ENCODE assay signal across 10 mouse cellular contexts in the genomic region with DNA sequence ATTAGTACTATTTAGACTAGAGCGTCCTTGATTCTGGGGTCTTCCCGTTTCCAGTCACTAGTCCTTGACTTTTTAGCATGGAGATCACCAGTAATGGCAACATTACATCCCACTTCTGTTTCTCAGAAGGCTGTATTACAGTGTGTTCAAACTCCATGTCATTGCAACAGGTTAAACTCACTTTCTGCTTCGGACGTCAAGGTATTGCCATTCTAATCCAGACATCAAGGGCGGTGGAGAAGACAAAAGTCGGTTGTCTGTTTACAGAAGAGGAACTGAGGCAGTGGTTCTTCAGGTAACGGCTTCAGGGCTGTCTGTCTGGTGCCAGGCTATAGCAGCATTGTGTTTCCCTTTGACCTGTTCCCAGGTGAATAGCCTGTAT. TPM values are rescaled to one million over a fixed set of nuclear protein-coding genes. Genes with fewer than 3 reads are reported as not detected.
A peak's percentile ranks its signal among the peaks of the same experiment; 100 is the strongest.
DNase-seq lines count a peak whose midpoint lies in the region; ATAC-seq and TF ChIP-seq lines count a peak whose summit lies in the region.
"Had no signal": no experiment of that assay in that cellular context is flagged by ENCODE, and none has a peak within 500 bp of the region (broad histone marks: within the 10 kb centered on the region; RNA-seq: fewer than 3 reads in every experiment).

No protein-coding gene starts in this region.

- no peaks in the 10 kb centered on the region for H3K27me3 ChIP-seq in lung, embryonic 14.5 days (ENCODE audit: insufficient read depth, low read length)
- no peaks in the 10 kb centered on the region for H3K27me3 ChIP-seq in limb, embryonic 12.5 days
- no peaks in the 10 kb centered on the region for H3K27me3 ChIP-seq in neural tube, embryonic 15.5 days (replicated peaks)

- no peaks in the 10 kb centered on the region for H3K9me3 ChIP-seq in lung, embryonic 14.5 days (ENCODE audit: low read depth, low read length)
- no peaks in the 10 kb centered on the region for H3K9me3 ChIP-seq in limb, embryonic 12.5 days
- H3K9me3 ChIP-seq in neural tube, embryonic 15.5 days (replicated peaks), result no peaks in the 10 kb centered on the region

- H3K4me2 ChIP-seq in lung, embryonic 14.5 days, result peak overlapping the region; percentile 86
- H3K4me2 ChIP-seq in limb, embryonic 12.5 days, result peak overlapping the region; percentile 73
- peak overlapping the region; percentile 88 for H3K4me2 ChIP-seq in neural tube, embryonic 15.5 days

- H3K27ac ChIP-seq in lung, embryonic 14.5 days (ENCODE audit: low read depth), result no peak overlapping the region
- H3K27ac ChIP-seq in embryonic fibroblast, embryonic 13.5 days (ENCODE audit: insufficient read depth, low read length), result no peak overlapping the region
- peak overlapping the region; percentile 95; the same call in 1 of the 2 replicates for H3K27ac ChIP-seq in limb, embryonic 12.5 days
- H3K27ac ChIP-seq in neural tube, embryonic 15.5 days (replicated peaks), result no peak overlapping the region

- H3K4me1 ChIP-seq in lung, embryonic 14.5 days (ENCODE audit: insufficient read depth), result peaks cover 14% of the 10 kb centered on the region
- peaks cover 17% of the 10 kb centered on the region for H3K4me1 ChIP-seq in embryonic fibroblast, embryonic 13.5 days (ENCODE audit: control insufficient read depth, insufficient read depth, low read length)
- H3K4me1 ChIP-seq in limb, embryonic 12.5 days (replicated peaks), result peaks cover 35% of the 10 kb centered on the region
- H3K4me1 ChIP-seq in neural tube, embryonic 15.5 days, result peaks cover 41% of the 10 kb centered on the region

- no peak for TF ChIP-seq CTCF in lung, embryonic 14.5 days (IDR thresholded peaks at IDR 0.05; ENCODE audit: low read depth)
- no peak for TF ChIP-seq CTCF in embryonic fibroblast, embryonic 13.5 days (IDR thresholded peaks at IDR 0.05; ENCODE audit: borderline replicate concordance, insufficient read depth, low read length)

- peak overlapping the region; percentile 89 for H3K9ac ChIP-seq in lung, embryonic 14.5 days
- peak overlapping the region; percentile 93 for H3K9ac ChIP-seq in limb, embryonic 12.5 days (replicated peaks)
- peak overlapping the region; percentile 74; the same call in 1 of the 2 replicates for H3K9ac ChIP-seq in neural tube, embryonic 15.5 days (replicated peaks)

- H3K4me3 ChIP-seq in lung, embryonic 14.5 days (ENCODE audit: low read depth, low read length), result peak overlapping the region; percentile 74
- peak overlapping the region; percentile 71 for H3K4me3 ChIP-seq in embryonic fibroblast, embryonic 13.5 days (ENCODE audit: insufficient read depth, low read length)
- peak overlapping the region; percentile 75 for H3K4me3 ChIP-seq in limb, embryonic 12.5 days (replicated peaks)
- H3K4me3 ChIP-seq in neural tube, embryonic 15.5 days (replicated peaks), result peak overlapping the region; percentile 67

- 47% methylated on average over 7 of the region's 7 CpGs for WGBS in lung, embryonic 14.5 days
- WGBS in limb, embryonic 12.5 days, result 62% methylated on average over 7 of the region's 7 CpGs
- 68% methylated on average over 7 of the region's 7 CpGs for WGBS in neural tube, embryonic 15.5 days

- H3K36me3 ChIP-seq in lung, embryonic 14.5 days (ENCODE audit: insufficient read depth), result peaks cover 32% of the 10 kb centered on the region; the same call in 1 of the 2 replicates
- H3K36me3 ChIP-seq in limb, embryonic 12.5 days, result peaks cover 43% of the 10 kb centered on the region
- H3K36me3 ChIP-seq in neural tube, embryonic 15.5 days, result peaks cover 7% of the 10 kb centered on the region; the same call in 1 of the 2 replicates

- no peak for DNase-seq in lung, embryonic 14.5 days
- DNase-seq in lung, postnatal 10 days, result no peak
- no peak for DNase-seq in cerebellum, adult 18-20 months
- no peak for DNase-seq in cerebellum, adult 8-10 months
- no peak for DNase-seq in cerebellum, adult 9-11 months
- DNase-seq: gastrocnemius, postnatal 14 days; retina, postnatal 1 day had no signal

- ATAC-seq in lung, embryonic 14.5 days (ENCODE audit: insufficient read depth), result no peak
- ATAC-seq in limb, embryonic 12.5 days (ENCODE audit: insufficient number of reproducible peaks, insufficient read depth, low FRiP score, low TSS enrichment, low read depth), result no peak
- no peak for ATAC-seq in neural tube, embryonic 15.5 days (ENCODE audit: low FRiP score)

- TF ChIP-seq POLR2A in embryonic fibroblast, embryonic 13.5 days (IDR thresholded peaks at IDR 0.05; ENCODE audit: low read depth, low read length), result no peak

RNA-seq across cellular contexts. Expression of a gene that starts 7.4 kb away (rescaled TPM):
- polyA plus RNA-seq in lung, embryonic 14.5 days (2014; fragmentation: Nextera tagmentation; extraction: Ambion mirVana), result 59.3 and 60.0 TPM in 2 replicates
- polyA plus RNA-seq in embryonic fibroblast, embryonic 13.5 days (2011; ENCODE audit: insufficient read length, low read depth, missing spikeins), result 79.0 and 92.6 TPM in 2 replicates
- polyA plus RNA-seq in limb, embryonic 12.5 days (2016; fragmentation: Nextera tagmentation; extraction: Ambion mirVana), result 46.0 and 49.1 TPM in 2 replicates
- 34.0 and 46.2 TPM in 2 replicates for polyA plus RNA-seq in neural tube, embryonic 15.5 days (2015; fragmentation: Nextera tagmentation; extraction: Ambion mirVana)

RNA-seq across cellular contexts. Expression of a gene that starts 26.7 kb away (rescaled TPM):
- not detected in 2 replicates for polyA plus RNA-seq in lung, embryonic 14.5 days (2014; fragmentation: Nextera tagmentation; extraction: Ambion mirVana)
- polyA plus RNA-seq in embryonic fibroblast, embryonic 13.5 days (2011; ENCODE audit: insufficient read length, low read depth, missing spikeins), result 0.23 TPM in 1 of 2 replicates, not detected in the other
- polyA plus RNA-seq in limb, embryonic 12.5 days (2016; fragmentation: Nextera tagmentation; extraction: Ambion mirVana), result not detected in 2 replicates
- polyA plus RNA-seq in neural tube, embryonic 15.5 days (2015; fragmentation: Nextera tagmentation; extraction: Ambion mirVana), result not detected in 2 replicates

RNA-seq across cellular contexts. Expression of a gene that starts 33.7 kb away (rescaled TPM):
- not detected in 2 replicates for polyA plus RNA-seq in lung, embryonic 14.5 days (2014; fragmentation: Nextera tagmentation; extraction: Ambion mirVana)
- polyA plus RNA-seq in embryonic fibroblast, embryonic 13.5 days (2011; ENCODE audit: insufficient read length, low read depth, missing spikeins), result not detected in 2 replicates
- polyA plus RNA-seq in limb, embryonic 12.5 days (2016; fragmentation: Nextera tagmentation; extraction: Ambion mirVana), result 0.09 TPM in 1 of 2 replicates, not detected in the other
- not detected in 2 replicates for polyA plus RNA-seq in neural tube, embryonic 15.5 days (2015; fragmentation: Nextera tagmentation; extraction: Ambion mirVana)

RNA-seq across cellular contexts. Expression of a gene that starts 48.3 kb away (rescaled TPM):
- 42.0 and 42.8 TPM in 2 replicates for polyA plus RNA-seq in lung, embryonic 14.5 days (2014; fragmentation: Nextera tagmentation; extraction: Ambion mirVana)
- polyA plus RNA-seq in embryonic fibroblast, embryonic 13.5 days (2011; ENCODE audit: insufficient read length, low read depth, missing spikeins), result 48.0 and 66.0 TPM in 2 replicates
- 50.4 and 58.5 TPM in 2 replicates for polyA plus RNA-seq in limb, embryonic 12.5 days (2016; fragmentation: Nextera tagmentation; extraction: Ambion mirVana)
- 33.6 and 38.2 TPM in 2 replicates for polyA plus RNA-seq in neural tube, embryonic 15.5 days (2015; fragmentation: Nextera tagmentation; extraction: Ambion mirVana)

RNA-seq across cellular contexts. Expression of a gene that starts 53.2 kb away (rescaled TPM):
- not detected in 2 replicates for polyA plus RNA-seq in lung, embryonic 14.5 days (2014; fragmentation: Nextera tagmentation; extraction: Ambion mirVana)
- polyA plus RNA-seq in embryonic fibroblast, embryonic 13.5 days (2011; ENCODE audit: insufficient read length, low read depth, missing spikeins), result not detected in 2 replicates
- polyA plus RNA-seq in limb, embryonic 12.5 days (2016; fragmentation: Nextera tagmentation; extraction: Ambion mirVana), result not detected in 2 replicates
- polyA plus RNA-seq in neural tube, embryonic 15.5 days (2015; fragmentation: Nextera tagmentation; extraction: Ambion mirVana), result not detected in 2 replicates
